Mouse (Mus musculus) MEL (cell line): ENCODE measurements at regions not wholly inside any gene's neighbourhood (a gene's known extent, or its start where the extent isn't known, plus 50 kb on each side); places are given as distances from the start of the nearest gene placed in this dataset.

ENCODE experiments used
- DNase-seq: peaks from one replicate; pipeline ENCODE4 v3.0.0; 2011; ENCODE audit warnings: low read depth, low spot score
- H3K27ac ChIP-seq: 2 replicates; pipeline ENCODE4 v1.5.1; 2012; ENCODE audit warnings: low read depth, mild to moderate bottlenecking, control low read depth, low read length, moderate library complexity; ENCODE audit not compliant: control insufficient read depth
- H3K27me3 ChIP-seq, 2 experiments: fragments of 150-350 bp in 1 of 2; sonication (generic) in 1 of 2; 2 replicates each; pipeline ENCODE4 v1.6.1; 2012; ENCODE audit warnings: low read length in 2 of 2, mild to moderate bottlenecking in 2 of 2, improper control_type of control experiment in 1 of 2, moderate library complexity in 1 of 2; ENCODE audit not compliant: insufficient read depth in 2 of 2, control insufficient read depth in 1 of 2
- H3K36me3 ChIP-seq, 2 experiments: 2 replicates each; pipeline ENCODE4 v1.6.1; 2012 to 2014; ENCODE audit warnings: low read length in 2 of 2, improper control_type of control experiment in 1 of 2, inconsistent platforms in 1 of 2, mild to moderate bottlenecking in 1 of 2; ENCODE audit not compliant: insufficient read depth in 2 of 2, control insufficient read depth in 1 of 2
- H3K4me1 ChIP-seq, 2 experiments: fragments of 150-350 bp in 1 of 2; sonication (generic) in 1 of 2; 2 replicates each; pipeline ENCODE4 v1.6.1; 2012; ENCODE audit warnings: low read length in 2 of 2, improper control_type of control experiment in 1 of 2, mild to moderate bottlenecking in 1 of 2; ENCODE audit not compliant: insufficient read depth in 2 of 2, control insufficient read depth in 1 of 2
- H3K4me3 ChIP-seq, 2 experiments: fragments of 150-350 bp in 1 of 2; sonication (generic) in 1 of 2; 2 replicates each; pipeline ENCODE4 v1.5.1; 2012; ENCODE audit warnings: low read depth in 2 of 2, low read length in 2 of 2, mild to moderate bottlenecking in 2 of 2, moderate library complexity in 2 of 2, control low read depth in 1 of 2, improper control_type of control experiment in 1 of 2; ENCODE audit not compliant: control insufficient read depth in 1 of 2, insufficient read depth in 1 of 2
- H3K79me2 ChIP-seq: 2 replicates; pipeline ENCODE4 v1.6.1; 2012; ENCODE audit warnings: mild to moderate bottlenecking, low read length, moderate library complexity; ENCODE audit not compliant: control insufficient read depth, poor library complexity, insufficient read depth
- H3K9ac ChIP-seq: 2 replicates; pipeline ENCODE4 v1.6.1; 2012; ENCODE audit warnings: low read depth, mild to moderate bottlenecking, control low read depth, low read length, moderate library complexity; ENCODE audit not compliant: control insufficient read depth, poor library complexity, severe bottlenecking
- H3K9me3 ChIP-seq: fragments of 150-350 bp; sonication (generic); replicated peaks from 2 replicates; pipeline ENCODE4 v1.6.1; 2012; ENCODE audit warnings: mild to moderate bottlenecking, low read length, improper control_type of control experiment, moderate library complexity; ENCODE audit not compliant: insufficient read depth
- BHLHE40 ChIP-seq: IDR thresholded peaks from 2 replicates; pipeline ENCODE4 v1.6.1; 2012; ENCODE audit warnings: low read depth, mild to moderate bottlenecking, inconsistent platforms, low read length, improper control_type of control experiment, borderline replicate concordance
- CTCF ChIP-seq, 3 experiments: IDR thresholded peaks in 2 of 3; conservative IDR thresholded peaks in 1 of 3; 2 replicates each; pipeline ENCODE4 v1.5.1; 2011 to 2012; ENCODE audit warnings: low read length in 3 of 3, low read depth in 2 of 3, mild to moderate bottlenecking in 2 of 3, improper control_type of control experiment in 1 of 3, inconsistent platforms in 1 of 3, mixed read lengths in 1 of 3, moderate library complexity in 1 of 3; ENCODE audit not compliant: control insufficient read depth in 1 of 3, insufficient read depth in 1 of 3, poor library complexity in 1 of 3, severe bottlenecking in 1 of 3
- E2F4 ChIP-seq: IDR thresholded peaks from 2 replicates; pipeline ENCODE4 v1.6.1; 2011; ENCODE audit warnings: low read depth, low read length, improper control_type of control experiment, borderline replicate concordance
- ELF1 ChIP-seq: IDR thresholded peaks from 2 replicates; pipeline ENCODE4 v1.6.1; 2014; ENCODE audit warnings: low read depth, mild to moderate bottlenecking, inconsistent platforms, low read length, improper control_type of control experiment, moderate library complexity
- JUND ChIP-seq: IDR thresholded peaks from 2 replicates; pipeline ENCODE4 v1.6.1; 2011; ENCODE audit warnings: low read depth, mild to moderate bottlenecking, improper control_type of control experiment, low read length
- MAFK ChIP-seq: IDR thresholded peaks from 2 replicates; pipeline ENCODE4 v1.6.1; 2011; ENCODE audit warnings: low read depth, mild to moderate bottlenecking, low read length, improper control_type of control experiment, borderline replicate concordance
- MAX ChIP-seq: IDR thresholded peaks from 2 replicates; pipeline ENCODE4 v1.6.1; 2011; ENCODE audit warnings: low read length, improper control_type of control experiment
- MYB ChIP-seq: IDR thresholded peaks from 2 replicates; pipeline ENCODE4 v1.6.1; 2011; ENCODE audit warnings: mild to moderate bottlenecking, low read depth, low read length, improper control_type of control experiment
- MYC ChIP-seq: IDR thresholded peaks from 2 replicates; pipeline ENCODE4 v1.6.1; 2011; ENCODE audit warnings: low read depth, mild to moderate bottlenecking, low read length, improper control_type of control experiment, moderate library complexity
- NELFE ChIP-seq: IDR thresholded peaks from 2 replicates; pipeline ENCODE4 v1.6.1; 2011; ENCODE audit warnings: low read depth, low read length, improper control_type of control experiment
- NRF1 ChIP-seq: IDR thresholded peaks from 2 replicates; pipeline ENCODE4 v1.6.1; 2014; ENCODE audit warnings: low read depth, mild to moderate bottlenecking, inconsistent platforms, low read length, improper control_type of control experiment, moderate library complexity; ENCODE audit not compliant: poor library complexity, insufficient read depth, severe bottlenecking
- POLR2AphosphoS2 ChIP-seq: IDR thresholded peaks from 2 replicates; pipeline ENCODE4 v1.6.1; 2011; ENCODE audit warnings: low read length, improper control_type of control experiment
- RCOR1 ChIP-seq: IDR thresholded peaks from 2 replicates; pipeline ENCODE4 v1.6.1; 2012; ENCODE audit warnings: low read depth, mild to moderate bottlenecking, inconsistent platforms, low read length, improper control_type of control experiment
- SIN3A ChIP-seq: IDR thresholded peaks from 2 replicates; pipeline ENCODE4 v1.6.1; 2012; ENCODE audit warnings: low read length, improper control_type of control experiment, inconsistent platforms
- TAL1 ChIP-seq: IDR thresholded peaks from 2 replicates; pipeline ENCODE4 v1.6.1; 2012; ENCODE audit warnings: mild to moderate bottlenecking, inconsistent platforms, low read length, moderate library complexity, mixed read lengths
- TCF12 ChIP-seq: IDR thresholded peaks from 2 replicates; pipeline ENCODE4 v1.6.1; 2014; ENCODE audit warnings: low read depth, mild to moderate bottlenecking, inconsistent platforms, low read length, improper control_type of control experiment, moderate library complexity
- USF2 ChIP-seq, 2 experiments: IDR thresholded peaks; 2 replicates each; pipeline ENCODE4 v1.6.1; 2011 to 2012; ENCODE audit warnings: improper control_type of control experiment in 2 of 2, low read length in 2 of 2, borderline replicate concordance in 1 of 2, inconsistent platforms in 1 of 2, low read depth in 1 of 2, mild to moderate bottlenecking in 1 of 2; ENCODE audit not compliant: insufficient read depth in 1 of 2
- ZMIZ1 ChIP-seq: IDR thresholded peaks from 2 replicates; pipeline ENCODE4 v1.6.1; 2012; ENCODE audit warnings: low read depth, mild to moderate bottlenecking, inconsistent platforms, low read length, improper control_type of control experiment, moderate library complexity

- H3K4me3 ChIP-seq = no peak overlapping the region
- no peaks in the 10 kb centered on the region for H3K79me2 ChIP-seq
- no peaks in the 10 kb centered on the region for H3K9me3 ChIP-seq
- DNase-seq = no peak
- H3K27me3 ChIP-seq = no peaks in the 10 kb centered on the region
- no peaks in the 10 kb centered on the region for H3K36me3 ChIP-seq
- H3K9ac ChIP-seq = no peak overlapping the region
- no peak overlapping the region for H3K27ac ChIP-seq
- TF ChIP-seq ELF1 = no peak
- TF ChIP-seq MAX = no peak
- no peak for TF ChIP-seq MYC
- TF ChIP-seq ZMIZ1 = no peak
- TF ChIP-seq BHLHE40 = no peak
- TF ChIP-seq TCF12 = no peak
- no peak for TF ChIP-seq NELFE
- TF ChIP-seq MAFK = no peak
- no peak for TF ChIP-seq CTCF (IDR thresholded peaks at IDR 0.05 in 2 of 3, conservative IDR thresholded peaks at IDR 0.05 in 1 of 3; ENCODE audit: control insufficient read depth in 1 of 3, insufficient read depth in 1 of 3, low read depth in 2 of 3, low read length in 3 of 3, poor library complexity in 1 of 3, severe bottlenecking in 1 of 3)
- no peak for TF ChIP-seq TAL1
- no peak for TF ChIP-seq E2F4
- no peak for TF ChIP-seq JUND
- TF ChIP-seq RCOR1 = no peak
- no peaks in the 10 kb centered on the region for H3K4me1 ChIP-seq
Measured at GRCm38 (mm10) chr12:109949231-109949965, 329.5 kb upstream of the Dio3 start.

- no peak for DNase-seq
- Histone ChIP-seq H3K9ac (no peak overlapping the region), H3K27ac (no peak overlapping the region), H3K36me3 (no peaks in the 10 kb centered on the region), H3K4me1 (no peaks in the 10 kb centered on the region), H3K4me3 (no peak overlapping the region), H3K27me3 (no peaks in the 10 kb centered on the region), H3K9me3 (no peaks in the 10 kb centered on the region), H3K79me2 (no peaks in the 10 kb centered on the region)
- TF ChIP-seq MYB (no peak), NRF1 (no peak), MYC (no peak), SIN3A (no peak), ZMIZ1 (no peak), NELFE (no peak), POLR2AphosphoS2 (no peak), TCF12 (no peak), USF2 (IDR thresholded peaks at IDR 0.05; ENCODE audit: borderline replicate concordance in 1 of 2, insufficient read depth in 1 of 2, low read depth in 1 of 2, low read length in 2 of 2) (no peak), CTCF (IDR thresholded peaks at IDR 0.05 in 2 of 3, conservative IDR thresholded peaks at IDR 0.05 in 1 of 3; ENCODE audit: control insufficient read depth in 1 of 3, insufficient read depth in 1 of 3, low read depth in 2 of 3, low read length in 3 of 3, poor library complexity in 1 of 3, severe bottlenecking in 1 of 3) (no peak)
Measured at GRCm38 (mm10) chr12:109950632-109951031, 328.2 kb upstream of the Dio3 start.
